Mouse (Mus musculus): ENCODE measurements around the gene 2610528J11Rik. TPM values are rescaled to one million over a fixed set of nuclear protein-coding genes. Genes with fewer than 3 reads are reported as not detected.

Gene 2610528J11Rik
- total and polyA plus RNA-seq, 3 experiments: not detected

GRCm38 (mm10) chr4:118535610-118536009 is 8.8 kb downstream of the 2610528J11Rik start:
- H3K4me1 ChIP-seq (ENCODE audit: insufficient read depth, low read depth, low read length): no peaks in the 10 kb centered on the region
- H3K4me3 ChIP-seq (ENCODE audit: low read depth, low read length): no peak overlapping the region
- TF ChIP-seq TAL1 (conservative IDR thresholded peaks at IDR 0.05; ENCODE audit: low read depth, low read length) (no peak), GATA1 (IDR thresholded peaks at IDR 0.05; ENCODE audit: borderline replicate concordance, low read length) (no peak), CTCF (IDR thresholded peaks at IDR 0.05; ENCODE audit: low read depth, low read length) (no peak), POLR2AphosphoS5 (IDR thresholded peaks at IDR 0.05; ENCODE audit: insufficient replicate concordance, low read depth, low read length) (no peak), GATA2 (IDR thresholded peaks at IDR 0.05; ENCODE audit: borderline replicate concordance, low read depth, low read length) (no peak)
- peaks cover 7% of the 10 kb centered on the region for H3K27me3 ChIP-seq (ENCODE audit: insufficient read depth, low read length)
- no peaks in the 10 kb centered on the region for H3K36me3 ChIP-seq (replicated peaks)
- DNase-seq (ENCODE audit: low spot score) (no peak), ATAC-seq (ENCODE audit: extremely low read depth, insufficient number of reproducible peaks, low FRiP score, poor library complexity, severe bottlenecking) (no peak)
- H3K9me3 ChIP-seq (replicated peaks): no peaks in the 10 kb centered on the region

DNA sequence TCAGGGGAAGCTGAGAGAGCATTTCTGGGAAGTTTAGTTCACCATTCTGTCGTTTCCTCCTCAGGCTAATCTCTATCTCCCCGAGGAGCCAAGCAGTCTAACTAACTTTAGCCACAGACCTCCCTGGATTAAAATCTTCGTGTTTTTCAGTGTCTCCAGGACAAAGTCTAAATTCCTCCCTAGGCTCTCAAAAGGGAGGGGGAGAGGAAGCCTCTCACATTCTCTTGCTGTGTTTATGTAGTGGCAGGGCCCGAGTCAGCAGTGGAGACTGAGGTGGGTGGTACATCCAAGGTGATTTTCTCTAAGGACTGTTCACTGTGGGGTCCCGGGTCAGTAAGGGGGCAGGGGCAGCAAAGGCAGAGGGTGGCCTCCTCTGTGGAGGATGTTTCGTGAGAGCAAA is 11.0 kb downstream of the 2610528J11Rik start:
- TF ChIP-seq GATA1 (IDR thresholded peaks at IDR 0.05; ENCODE audit: borderline replicate concordance, low read length): no peak
- TF ChIP-seq POLR2AphosphoS5 (IDR thresholded peaks at IDR 0.05; ENCODE audit: insufficient replicate concordance, low read depth, low read length): no peak
- no peak for TF ChIP-seq GATA2 (IDR thresholded peaks at IDR 0.05; ENCODE audit: borderline replicate concordance, low read depth, low read length)
- no peak for TF ChIP-seq CTCF (IDR thresholded peaks at IDR 0.05; ENCODE audit: low read depth, low read length)
- no peak for TF ChIP-seq TAL1 (conservative IDR thresholded peaks at IDR 0.05; ENCODE audit: low read depth, low read length)
- DNase-seq (ENCODE audit: low spot score): no peak
- no peaks in the 10 kb centered on the region for H3K9me3 ChIP-seq (replicated peaks)
- no peak for ATAC-seq (ENCODE audit: extremely low read depth, insufficient number of reproducible peaks, low FRiP score, poor library complexity, severe bottlenecking)
- H3K36me3 ChIP-seq (replicated peaks): no peaks in the 10 kb centered on the region
- no peaks in the 10 kb centered on the region for H3K4me1 ChIP-seq (ENCODE audit: insufficient read depth, low read depth, low read length)
- H3K4me3 ChIP-seq (ENCODE audit: low read depth, low read length): no peak overlapping the region
- peaks cover 15% of the 10 kb centered on the region for H3K27me3 ChIP-seq (ENCODE audit: insufficient read depth, low read length)

DNA sequence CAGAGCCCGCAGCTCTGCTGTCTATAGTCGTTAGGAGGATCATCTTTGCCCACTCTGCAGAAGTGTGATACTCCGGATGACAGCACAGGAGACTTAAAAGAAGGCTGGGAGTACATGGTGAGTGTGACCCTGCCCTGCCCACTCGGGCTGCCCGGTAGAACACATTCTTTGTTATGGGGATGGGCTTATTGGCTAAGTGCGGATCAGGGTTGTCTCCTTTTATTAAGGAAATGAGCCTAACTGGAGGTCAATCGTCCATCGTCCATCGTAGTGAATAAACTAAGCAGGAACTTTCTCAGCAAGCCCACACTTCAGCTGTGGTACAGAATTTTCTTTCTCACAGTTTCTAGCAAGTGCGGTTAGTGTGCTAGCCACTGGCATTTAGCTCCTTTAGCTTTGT is 13.1 kb downstream of the 2610528J11Rik start:
- TF ChIP-seq TAL1 (conservative IDR thresholded peaks at IDR 0.05; ENCODE audit: low read depth, low read length): no peak
- no peak for TF ChIP-seq POLR2AphosphoS5 (IDR thresholded peaks at IDR 0.05; ENCODE audit: insufficient replicate concordance, low read depth, low read length)
- no peak for TF ChIP-seq GATA2 (IDR thresholded peaks at IDR 0.05; ENCODE audit: borderline replicate concordance, low read depth, low read length)
- no peak for TF ChIP-seq CTCF (IDR thresholded peaks at IDR 0.05; ENCODE audit: low read depth, low read length)
- TF ChIP-seq GATA1 (IDR thresholded peaks at IDR 0.05; ENCODE audit: borderline replicate concordance, low read length): no peak
- H3K36me3 ChIP-seq (replicated peaks): no peaks in the 10 kb centered on the region
- ATAC-seq (ENCODE audit: extremely low read depth, insufficient number of reproducible peaks, low FRiP score, poor library complexity, severe bottlenecking) (no peak), DNase-seq (ENCODE audit: low spot score) (no peak)
- H3K4me1 ChIP-seq (ENCODE audit: insufficient read depth, low read depth, low read length): peaks cover 6% of the 10 kb centered on the region
- peaks cover 28% of the 10 kb centered on the region for H3K27me3 ChIP-seq (ENCODE audit: insufficient read depth, low read length)
- no peaks in the 10 kb centered on the region for H3K9me3 ChIP-seq (replicated peaks)
- no peak overlapping the region for H3K4me3 ChIP-seq (ENCODE audit: low read depth, low read length)

- peaks cover 26% of the 10 kb centered on the region for H3K27me3 ChIP-seq (ENCODE audit: insufficient read depth, low read length)
- no peak overlapping the region for H3K4me3 ChIP-seq (ENCODE audit: low read depth, low read length)
- no peaks in the 10 kb centered on the region for H3K9me3 ChIP-seq (replicated peaks)
- ATAC-seq (ENCODE audit: extremely low read depth, insufficient number of reproducible peaks, low FRiP score, poor library complexity, severe bottlenecking) (no peak), DNase-seq (ENCODE audit: low spot score) (no peak)
- peaks cover 6% of the 10 kb centered on the region for H3K4me1 ChIP-seq (ENCODE audit: insufficient read depth, low read depth, low read length)
- no peak for TF ChIP-seq TAL1 (conservative IDR thresholded peaks at IDR 0.05; ENCODE audit: low read depth, low read length)
- no peak for TF ChIP-seq POLR2AphosphoS5 (IDR thresholded peaks at IDR 0.05; ENCODE audit: insufficient replicate concordance, low read depth, low read length)
- TF ChIP-seq GATA2 (IDR thresholded peaks at IDR 0.05; ENCODE audit: borderline replicate concordance, low read depth, low read length): no peak
- TF ChIP-seq GATA1 (IDR thresholded peaks at IDR 0.05; ENCODE audit: borderline replicate concordance, low read length): no peak
- TF ChIP-seq CTCF (IDR thresholded peaks at IDR 0.05; ENCODE audit: low read depth, low read length): no peak
- no peaks in the 10 kb centered on the region for H3K36me3 ChIP-seq (replicated peaks)
Measured at GRCm38 (mm10) chr4:118542510-118543157, 15.8 kb downstream of the 2610528J11Rik start.

- Histone ChIP-seq H3K36me3 (replicated peaks) (no peaks in the 10 kb centered on the region), H3K27me3 (ENCODE audit: insufficient read depth, low read length) (peaks cover 26% of the 10 kb centered on the region), H3K4me1 (ENCODE audit: insufficient read depth, low read depth, low read length) (peaks cover 6% of the 10 kb centered on the region), H3K4me3 (ENCODE audit: low read depth, low read length) (no peak overlapping the region), H3K9me3 (replicated peaks) (no peaks in the 10 kb centered on the region)
- no peak for DNase-seq (ENCODE audit: low spot score)
- TF ChIP-seq GATA2 (IDR thresholded peaks at IDR 0.05; ENCODE audit: borderline replicate concordance, low read depth, low read length) (no peak), GATA1 (IDR thresholded peaks at IDR 0.05; ENCODE audit: borderline replicate concordance, low read length) (no peak), POLR2AphosphoS5 (IDR thresholded peaks at IDR 0.05; ENCODE audit: insufficient replicate concordance, low read depth, low read length) (no peak), TAL1 (conservative IDR thresholded peaks at IDR 0.05; ENCODE audit: low read depth, low read length) (no peak), CTCF (IDR thresholded peaks at IDR 0.05; ENCODE audit: low read depth, low read length) (no peak)
- no peak for ATAC-seq (ENCODE audit: extremely low read depth, insufficient number of reproducible peaks, low FRiP score, poor library complexity, severe bottlenecking)
Measured at GRCm38 (mm10) chr4:118543158-118543530, 16.3 kb downstream of the 2610528J11Rik start.

DNA sequence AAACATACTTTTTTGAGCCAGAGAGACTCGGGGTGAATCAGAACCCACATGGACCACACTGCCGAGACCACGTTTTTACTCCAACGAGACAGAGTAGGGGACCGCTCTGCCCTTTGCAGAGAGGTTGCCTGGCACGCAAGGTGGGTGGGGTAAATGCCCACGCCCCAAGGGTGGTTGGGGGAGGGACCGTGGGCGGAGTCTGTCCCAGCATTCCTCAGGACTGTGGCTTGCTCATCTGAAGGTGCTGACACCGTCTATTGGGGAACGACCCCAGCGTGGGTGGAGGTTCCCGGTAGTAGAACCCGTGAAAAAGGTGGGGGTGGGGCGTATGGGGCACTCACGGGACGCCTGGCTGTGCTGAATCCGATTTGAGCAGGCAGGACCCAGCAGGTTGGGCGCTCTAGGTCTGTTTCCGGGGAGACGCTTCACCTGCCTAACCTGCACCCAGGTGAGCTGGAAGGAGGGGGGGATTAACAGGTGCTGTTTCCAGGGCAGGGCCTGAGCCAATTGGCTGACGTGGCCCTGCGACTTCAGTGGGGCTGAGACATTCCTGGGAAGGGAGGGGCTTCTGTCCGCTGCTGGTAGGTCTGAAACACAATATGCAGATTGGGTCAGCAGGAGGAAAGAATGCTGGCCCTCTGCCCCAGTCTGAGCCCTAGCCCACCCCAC is 16.9 kb downstream of the 2610528J11Rik start, which contains the start of gene Tmem125:
Gene Tmem125 (minus strand): TSS at position 453 of the 669 bp plus-strand sequence.
- H3K27me3 ChIP-seq (ENCODE audit: insufficient read depth, low read length): peaks cover 26% of the 10 kb centered on the region

More for the DNA sequence above, 16.9 kb downstream of the 2610528J11Rik start, which contains the start of gene Tmem125:
- Histone ChIP-seq H3K4me3 (ENCODE audit: low read depth, low read length) (peak within 1 kb of the TSS; percentile 28; the same call in 1 of the 2 replicates), H3K9me3 (replicated peaks) (no peaks in the 10 kb centered on the region), H3K36me3 (replicated peaks) (no peaks in the 10 kb centered on the region), H3K4me1 (ENCODE audit: insufficient read depth, low read depth, low read length) (peaks cover 6% of the 10 kb centered on the region)
- DNase-seq (ENCODE audit: low spot score) (no peak), ATAC-seq (ENCODE audit: extremely low read depth, insufficient number of reproducible peaks, low FRiP score, poor library complexity, severe bottlenecking) (no peak)
- no peak for TF ChIP-seq CTCF (IDR thresholded peaks at IDR 0.05; ENCODE audit: low read depth, low read length)
- TF ChIP-seq TAL1 (conservative IDR thresholded peaks at IDR 0.05; ENCODE audit: low read depth, low read length): no peak
- no peak for TF ChIP-seq GATA1 (IDR thresholded peaks at IDR 0.05; ENCODE audit: borderline replicate concordance, low read length)
- no peak for TF ChIP-seq GATA2 (IDR thresholded peaks at IDR 0.05; ENCODE audit: borderline replicate concordance, low read depth, low read length)

Data from G1E (cell line).